Mouse (Mus musculus): ENCODE measurements around the gene Cntrob. TPM values are rescaled to one million over a fixed set of nuclear protein-coding genes. Genes with fewer than 3 reads are reported as not detected.

The Cntrob gene
- polyA plus RNA-seq, 1 experiment, result 27.5 TPM

DNA sequence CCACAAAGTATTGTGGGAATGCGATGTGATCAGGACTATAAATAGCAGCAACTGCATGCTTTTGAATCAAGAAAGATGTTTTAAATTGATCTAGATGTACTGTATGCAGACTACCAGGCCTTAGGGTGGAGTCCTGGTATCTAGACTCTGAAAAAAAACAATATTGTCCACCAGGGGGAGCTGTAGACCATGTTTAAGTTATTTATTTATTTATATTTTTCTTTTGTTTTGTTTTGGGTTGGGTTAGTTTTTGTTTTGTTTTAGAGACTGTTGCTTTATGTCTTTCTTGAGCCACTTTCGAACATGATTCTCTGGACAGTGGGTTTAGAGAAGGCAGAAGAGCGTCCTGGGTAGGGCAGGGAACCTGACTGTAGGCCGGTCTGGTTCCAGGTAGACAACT, 65.8 kb downstream of the Cntrob start:
- Histone ChIP-seq H3K9me3 (replicated peaks; ENCODE audit: control insufficient read depth, insufficient read depth, low read length, poor library complexity, severe bottlenecking) (no peaks in the 10 kb centered on the region), H3K4me1 (ENCODE audit: control insufficient read depth, insufficient read depth, low read length) (no peaks in the 10 kb centered on the region), H3K27ac (ENCODE audit: insufficient read depth, low read length) (no peak overlapping the region), H3K27me3 (ENCODE audit: control insufficient read depth, insufficient read depth, low read length, poor library complexity, severe bottlenecking) (no peaks in the 10 kb centered on the region), H3K36me3 (ENCODE audit: control insufficient read depth, insufficient read depth, low read length, poor library complexity, severe bottlenecking) (no peaks in the 10 kb centered on the region), H3K4me3 (ENCODE audit: low read depth, low read length) (no peak overlapping the region), H3K9ac (ENCODE audit: low read depth, poor library complexity, severe bottlenecking) (no peak overlapping the region)
- TF ChIP-seq POLR2A (IDR thresholded peaks at IDR 0.05; ENCODE audit: insufficient read depth, low read length) (no peak), EP300 (IDR thresholded peaks at IDR 0.05; ENCODE audit: insufficient read depth, low read depth, low read length) (no peak), CTCF (IDR thresholded peaks at IDR 0.05; ENCODE audit: low read depth, low read length) (no peak)

DNA sequence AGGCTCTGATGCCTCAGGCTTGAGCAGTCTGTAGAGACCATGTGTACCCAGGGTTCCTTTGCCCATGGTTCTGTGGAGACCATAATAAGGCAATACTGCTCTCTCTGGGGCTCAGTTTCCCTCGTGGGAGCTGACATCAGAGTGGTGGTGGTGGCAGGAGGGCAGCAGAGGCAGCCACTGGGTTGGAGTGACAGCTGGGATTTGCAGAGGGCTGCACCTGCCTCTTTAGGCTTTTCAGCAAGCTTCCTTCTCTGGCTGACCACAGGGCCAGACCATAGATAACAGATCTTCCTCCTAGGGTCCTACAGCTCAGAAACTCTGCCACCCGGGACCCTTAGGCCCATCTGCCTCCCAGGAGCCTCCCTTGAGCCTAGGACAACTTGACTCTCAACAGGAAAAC, 66.5 kb downstream of the Cntrob start:
- TF ChIP-seq CTCF (IDR thresholded peaks at IDR 0.05; ENCODE audit: low read depth, low read length), result no peak
- TF ChIP-seq POLR2A (IDR thresholded peaks at IDR 0.05; ENCODE audit: insufficient read depth, low read length), result no peak
- TF ChIP-seq EP300 (IDR thresholded peaks at IDR 0.05; ENCODE audit: insufficient read depth, low read depth, low read length), result no peak
- H3K9ac ChIP-seq (ENCODE audit: low read depth, poor library complexity, severe bottlenecking), result no peak overlapping the region
- no peak overlapping the region for H3K27ac ChIP-seq (ENCODE audit: insufficient read depth, low read length)
- no peaks in the 10 kb centered on the region for H3K9me3 ChIP-seq (replicated peaks; ENCODE audit: control insufficient read depth, insufficient read depth, low read length, poor library complexity, severe bottlenecking)
- H3K4me1 ChIP-seq (ENCODE audit: control insufficient read depth, insufficient read depth, low read length), result no peaks in the 10 kb centered on the region
- H3K27me3 ChIP-seq (ENCODE audit: control insufficient read depth, insufficient read depth, low read length, poor library complexity, severe bottlenecking), result no peaks in the 10 kb centered on the region
- no peaks in the 10 kb centered on the region for H3K36me3 ChIP-seq (ENCODE audit: control insufficient read depth, insufficient read depth, low read length, poor library complexity, severe bottlenecking)
- no peak overlapping the region for H3K4me3 ChIP-seq (ENCODE audit: low read depth, low read length)

DNA sequence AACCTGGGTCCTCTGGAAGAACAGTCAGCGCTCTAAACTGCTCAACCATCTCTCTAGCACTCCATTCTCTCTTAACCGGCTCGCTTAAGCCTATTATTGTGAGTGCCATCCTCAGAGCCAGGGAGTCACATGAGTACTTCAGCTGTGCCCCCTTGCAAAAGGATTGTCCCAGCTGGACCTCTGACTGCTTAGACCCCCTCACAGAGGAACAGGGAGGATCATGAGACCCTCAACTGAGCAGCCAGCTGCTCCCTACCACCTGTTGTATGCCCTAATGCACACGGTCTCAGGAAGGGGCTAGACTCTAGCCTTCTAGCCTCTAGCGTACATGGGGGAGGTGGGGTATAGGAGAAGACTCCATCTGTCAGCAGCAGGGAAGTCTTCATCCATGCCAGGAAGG, 68.8 kb downstream of the Cntrob start:
- H3K9me3 ChIP-seq (replicated peaks; ENCODE audit: control insufficient read depth, insufficient read depth, low read length, poor library complexity, severe bottlenecking), result no peaks in the 10 kb centered on the region
- H3K4me1 ChIP-seq (ENCODE audit: control insufficient read depth, insufficient read depth, low read length), result no peaks in the 10 kb centered on the region
- no peak overlapping the region for H3K27ac ChIP-seq (ENCODE audit: insufficient read depth, low read length)
- H3K27me3 ChIP-seq (ENCODE audit: control insufficient read depth, insufficient read depth, low read length, poor library complexity, severe bottlenecking), result no peaks in the 10 kb centered on the region
- TF ChIP-seq EP300 (IDR thresholded peaks at IDR 0.05; ENCODE audit: insufficient read depth, low read depth, low read length) (no peak), CTCF (IDR thresholded peaks at IDR 0.05; ENCODE audit: low read depth, low read length) (no peak)
- no peak overlapping the region for H3K9ac ChIP-seq (ENCODE audit: low read depth, poor library complexity, severe bottlenecking)
- H3K36me3 ChIP-seq (ENCODE audit: control insufficient read depth, insufficient read depth, low read length, poor library complexity, severe bottlenecking), result no peaks in the 10 kb centered on the region
- H3K4me3 ChIP-seq (ENCODE audit: low read depth, low read length), result no peak overlapping the region

DNA sequence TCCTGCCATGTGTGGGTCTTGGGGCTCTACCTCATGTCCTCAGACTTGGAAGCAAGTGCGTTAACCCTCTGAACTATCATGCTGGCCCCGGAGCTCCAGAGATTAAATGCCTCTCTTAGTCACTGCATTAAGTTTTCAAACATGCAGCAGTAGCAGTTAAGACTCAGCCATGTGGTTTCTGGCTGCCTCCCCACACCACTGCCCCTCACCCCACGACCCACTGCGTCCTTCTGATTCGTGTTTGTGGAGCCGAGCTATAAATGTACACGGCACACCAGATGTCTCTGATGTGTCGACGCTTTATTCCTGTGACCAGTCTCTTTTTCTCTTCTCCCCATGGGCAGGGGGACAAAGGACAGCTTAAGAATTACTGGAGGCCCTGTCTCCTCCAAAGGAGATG, 70.4 kb downstream of the Cntrob start:
- H3K36me3 ChIP-seq (ENCODE audit: control insufficient read depth, insufficient read depth, low read length, poor library complexity, severe bottlenecking), result no peaks in the 10 kb centered on the region
- H3K4me3 ChIP-seq (ENCODE audit: low read depth, low read length), result no peak overlapping the region
- no peaks in the 10 kb centered on the region for H3K27me3 ChIP-seq (ENCODE audit: control insufficient read depth, insufficient read depth, low read length, poor library complexity, severe bottlenecking)
- TF ChIP-seq CTCF (IDR thresholded peaks at IDR 0.05; ENCODE audit: low read depth, low read length) (no peak), EP300 (IDR thresholded peaks at IDR 0.05; ENCODE audit: insufficient read depth, low read depth, low read length) (no peak), POLR2A (IDR thresholded peaks at IDR 0.05; ENCODE audit: insufficient read depth, low read length) (no peak)
- H3K4me1 ChIP-seq (ENCODE audit: control insufficient read depth, insufficient read depth, low read length), result no peaks in the 10 kb centered on the region
- H3K27ac ChIP-seq (ENCODE audit: insufficient read depth, low read length), result no peak overlapping the region
- no peak overlapping the region for H3K9ac ChIP-seq (ENCODE audit: low read depth, poor library complexity, severe bottlenecking)
- H3K9me3 ChIP-seq (replicated peaks; ENCODE audit: control insufficient read depth, insufficient read depth, low read length, poor library complexity, severe bottlenecking), result no peaks in the 10 kb centered on the region

DNA sequence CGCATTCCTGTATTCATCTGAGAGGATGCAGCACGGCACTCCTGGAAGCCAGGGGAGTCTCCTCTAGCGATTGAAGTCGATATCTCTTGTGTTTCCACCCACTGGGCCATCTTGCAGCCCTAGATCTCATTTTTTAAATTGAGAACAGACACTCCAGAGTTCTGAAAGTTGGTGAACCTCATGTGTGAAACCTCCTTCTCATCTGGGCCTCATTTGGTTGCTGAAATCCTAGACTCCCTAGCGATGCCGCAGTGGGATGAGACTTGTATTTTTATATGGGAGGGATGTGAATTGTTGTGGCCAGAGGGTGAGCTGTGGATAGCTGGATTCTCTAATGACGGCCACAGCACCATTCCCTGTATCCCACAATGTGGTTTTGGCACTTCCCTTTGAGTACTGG, 71.6 kb downstream of the Cntrob start:
- Histone ChIP-seq H3K27me3 (ENCODE audit: control insufficient read depth, insufficient read depth, low read length, poor library complexity, severe bottlenecking) (no peaks in the 10 kb centered on the region), H3K9me3 (replicated peaks; ENCODE audit: control insufficient read depth, insufficient read depth, low read length, poor library complexity, severe bottlenecking) (no peaks in the 10 kb centered on the region), H3K4me3 (ENCODE audit: low read depth, low read length) (no peak overlapping the region), H3K36me3 (ENCODE audit: control insufficient read depth, insufficient read depth, low read length, poor library complexity, severe bottlenecking) (no peaks in the 10 kb centered on the region), H3K9ac (ENCODE audit: low read depth, poor library complexity, severe bottlenecking) (no peak overlapping the region), H3K4me1 (ENCODE audit: control insufficient read depth, insufficient read depth, low read length) (no peaks in the 10 kb centered on the region), H3K27ac (ENCODE audit: insufficient read depth, low read length) (no peak overlapping the region)
- no peak for TF ChIP-seq POLR2A (IDR thresholded peaks at IDR 0.05; ENCODE audit: insufficient read depth, low read length)
- TF ChIP-seq CTCF (IDR thresholded peaks at IDR 0.05; ENCODE audit: low read depth, low read length), result no peak

DNA sequence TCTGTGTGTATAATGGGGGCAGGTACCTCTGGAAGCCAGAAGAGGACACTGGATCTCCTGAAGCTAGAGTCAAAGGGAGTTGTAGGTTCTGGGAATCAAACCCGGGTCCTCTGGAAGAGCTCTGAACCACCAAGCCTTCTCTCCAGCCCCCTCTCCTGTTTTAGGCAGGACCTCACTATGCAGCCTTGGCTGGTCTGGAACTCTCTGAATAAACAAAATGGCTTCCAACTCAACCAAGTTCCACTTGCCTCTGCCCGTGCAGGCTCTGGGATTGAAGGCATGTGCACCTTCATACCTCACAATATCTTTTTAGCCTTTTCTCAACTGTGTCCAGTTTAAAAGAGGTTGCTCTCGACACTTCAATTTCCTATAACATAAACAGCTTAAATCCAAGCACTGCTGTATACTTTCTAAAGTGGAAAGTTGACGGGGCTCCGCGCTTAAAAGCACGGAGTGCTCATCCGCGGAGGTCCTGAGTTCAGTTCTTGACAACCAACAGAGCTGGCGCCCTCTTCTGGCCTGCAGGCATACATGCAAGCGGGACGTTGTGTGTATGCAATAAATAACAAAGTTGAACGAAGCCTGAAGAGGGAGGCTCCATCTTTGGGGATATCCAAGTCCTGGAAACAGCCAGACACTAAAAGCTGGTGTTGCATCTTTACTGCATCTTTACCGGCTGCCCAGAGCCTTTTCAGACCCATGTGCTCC, 72.3 kb downstream of the Cntrob start:
- Histone ChIP-seq H3K36me3 (ENCODE audit: control insufficient read depth, insufficient read depth, low read length, poor library complexity, severe bottlenecking) (no peaks in the 10 kb centered on the region), H3K27me3 (ENCODE audit: control insufficient read depth, insufficient read depth, low read length, poor library complexity, severe bottlenecking) (no peaks in the 10 kb centered on the region), H3K9ac (ENCODE audit: low read depth, poor library complexity, severe bottlenecking) (no peak overlapping the region), H3K27ac (ENCODE audit: insufficient read depth, low read length) (no peak overlapping the region), H3K9me3 (replicated peaks; ENCODE audit: control insufficient read depth, insufficient read depth, low read length, poor library complexity, severe bottlenecking) (no peaks in the 10 kb centered on the region), H3K4me1 (ENCODE audit: control insufficient read depth, insufficient read depth, low read length) (no peaks in the 10 kb centered on the region), H3K4me3 (ENCODE audit: low read depth, low read length) (no peak overlapping the region)
- TF ChIP-seq POLR2A (IDR thresholded peaks at IDR 0.05; ENCODE audit: insufficient read depth, low read length) (no peak), CTCF (IDR thresholded peaks at IDR 0.05; ENCODE audit: low read depth, low read length) (peak; percentile 86)
